Mouse (Mus musculus): Measurements from ENCODE around the gene Clec4f.

The Clec4f gene

DNA sequence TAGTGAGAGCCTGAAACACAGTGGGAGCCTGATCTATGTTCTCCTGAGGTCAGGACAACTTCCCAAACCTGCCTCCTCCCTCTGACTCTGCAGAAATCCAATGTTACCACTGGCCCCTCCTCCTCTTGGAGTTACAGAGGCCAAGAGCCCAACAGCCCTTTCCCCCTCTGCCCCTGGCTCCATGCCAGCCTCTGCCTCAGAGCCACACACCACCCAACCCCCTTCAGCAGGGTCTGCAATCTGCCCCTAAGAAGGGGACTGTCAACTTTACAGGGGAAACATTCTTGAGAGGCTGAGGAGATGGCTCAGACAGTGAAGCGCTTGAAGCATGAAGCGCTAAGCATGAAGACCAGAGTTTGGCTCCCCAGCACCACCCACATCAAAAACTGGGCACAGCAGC lies at the start of gene Clec4f:
TSS of gene Clec4f (minus strand) at position 101 of the 400 bp plus-strand sequence.
- no peak for DNase-seq (ENCODE audit: low read depth in 2 of 2, low spot score in 2 of 2)

- no peak for DNase-seq (ENCODE audit: low read depth in 2 of 2, low spot score in 2 of 2)
Measured at GRCm38 (mm10) chr6:83704701-83705100, 48.7 kb upstream of the Clec4f start.

DNA sequence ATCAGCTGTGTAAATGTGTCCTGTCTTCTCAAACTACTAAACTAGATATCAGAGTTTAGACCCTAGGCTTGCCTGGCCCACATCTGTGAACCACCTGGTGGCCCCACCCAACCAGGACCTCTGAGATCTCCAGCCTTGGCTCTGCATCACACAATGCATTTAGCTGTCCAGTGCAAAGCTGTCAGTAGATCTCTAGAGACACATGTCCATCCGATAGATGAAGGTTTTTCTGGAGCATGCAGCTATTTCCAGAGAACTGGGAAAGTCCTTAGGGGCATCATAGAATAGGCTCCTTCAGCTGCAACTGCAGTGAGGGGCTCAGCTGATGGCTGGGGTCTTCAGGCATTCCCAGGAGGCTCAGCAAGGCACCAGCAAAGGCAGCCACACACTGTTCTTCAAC lies 48.3 kb upstream of the Clec4f start:
- no peak for DNase-seq (ENCODE audit: low read depth in 2 of 2, low spot score in 2 of 2)

DNA sequence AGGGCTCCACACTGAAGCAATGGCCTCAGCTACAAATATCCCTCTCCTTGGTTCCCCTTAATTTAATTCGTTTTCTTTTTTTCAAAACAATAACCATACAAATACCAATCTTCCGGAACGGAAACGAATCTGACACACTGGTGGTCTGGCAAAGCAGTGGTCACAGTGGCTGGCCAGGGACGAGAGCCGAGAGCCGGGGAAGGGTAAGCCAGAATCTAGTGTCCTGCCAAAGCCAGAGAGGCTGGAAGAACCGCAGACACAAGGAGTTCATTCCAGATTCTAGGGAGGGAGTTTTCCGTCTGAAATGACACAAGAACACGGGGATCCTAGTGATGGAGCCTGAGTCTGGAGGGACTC lies 47.7 kb upstream of the Clec4f start:
- DNase-seq (ENCODE audit: low read depth in 2 of 2, low spot score in 2 of 2) = no peak

DNA sequence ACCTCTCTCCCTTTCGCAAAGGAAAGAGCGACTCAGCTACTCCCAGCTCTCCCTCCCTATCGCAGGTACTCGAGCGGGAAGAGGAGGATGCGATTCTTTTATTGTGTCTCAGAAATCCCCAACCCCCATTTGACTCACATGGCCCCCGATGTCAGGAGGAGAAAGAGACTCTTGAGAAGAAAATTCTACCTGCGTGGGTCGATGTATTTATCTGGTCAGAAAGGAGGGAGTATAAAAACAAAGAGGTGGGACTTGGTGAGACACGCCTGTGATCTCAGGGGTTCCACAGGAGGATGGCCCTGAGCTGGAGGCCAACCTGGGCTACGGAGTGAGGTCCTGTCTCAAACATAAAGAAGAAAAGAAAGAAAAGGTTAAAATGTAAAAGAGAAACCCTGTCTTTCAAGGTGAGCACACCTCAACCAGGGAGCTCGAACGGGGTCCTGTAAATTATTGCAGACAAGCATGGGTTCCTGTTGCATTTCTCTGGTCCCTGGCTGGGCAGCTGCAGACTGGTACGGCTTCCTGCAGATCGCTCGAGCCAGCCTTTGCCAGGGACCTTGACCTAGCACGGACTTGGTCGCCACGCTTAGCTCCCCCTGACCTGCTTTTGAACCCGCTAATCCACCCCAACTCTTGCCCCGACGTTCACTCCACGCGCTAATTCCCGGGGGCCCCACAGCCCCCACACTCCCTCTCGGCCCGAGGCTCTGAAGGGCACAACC lies 47.2 kb upstream of the Clec4f start:
- DNase-seq (ENCODE audit: low read depth in 2 of 2, low spot score in 2 of 2) = no peak

DNA sequence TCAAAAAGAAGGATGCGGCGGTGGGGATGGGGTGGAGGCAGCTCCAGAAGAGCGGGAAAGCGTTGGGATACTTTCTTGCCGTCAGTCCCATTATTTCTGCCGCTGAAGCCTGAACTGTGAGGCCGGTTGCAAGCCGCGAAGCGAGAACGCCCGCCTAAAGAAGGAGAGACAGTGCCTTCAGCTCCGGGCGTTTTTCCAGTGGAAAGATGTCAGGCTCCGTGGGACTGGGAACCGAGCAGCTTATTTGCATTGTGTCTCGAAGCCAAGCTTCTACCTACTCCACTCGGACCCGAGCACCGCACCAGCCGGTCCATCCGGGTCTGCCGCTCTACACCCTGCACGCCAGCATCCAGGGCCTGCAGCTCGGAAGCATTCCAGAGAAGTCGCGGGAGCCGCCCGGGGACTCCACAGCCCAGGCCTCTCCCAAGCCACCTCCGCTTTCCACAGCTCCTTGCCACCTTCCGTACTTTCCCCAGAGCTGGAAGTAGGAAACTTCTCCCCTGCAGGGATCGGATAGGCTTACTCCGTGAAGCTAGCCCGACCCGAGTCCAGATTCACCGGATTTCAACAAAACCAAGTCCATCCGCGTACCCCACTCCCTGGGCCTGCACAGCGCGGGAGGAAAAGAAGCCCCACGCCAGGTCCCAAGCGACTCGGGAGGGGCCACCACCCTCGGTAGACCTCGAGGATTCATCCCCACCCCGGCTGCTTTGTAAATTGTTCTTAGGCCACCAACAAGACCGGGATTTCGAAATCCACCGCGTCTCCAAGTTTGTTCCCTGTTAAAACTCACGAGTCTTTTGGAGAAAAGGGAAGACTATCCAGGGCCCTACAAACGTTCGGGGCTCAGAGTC lies 46.4 kb upstream of the Clec4f start:
- no peak for DNase-seq (ENCODE audit: low read depth in 2 of 2, low spot score in 2 of 2)

- DNase-seq (ENCODE audit: low read depth in 2 of 2, low spot score in 2 of 2) = no peak
Measured at GRCm38 (mm10) chr6:83701001-83701400, 45.0 kb upstream of the Clec4f start.

- no peak for DNase-seq (ENCODE audit: low read depth in 2 of 2, low spot score in 2 of 2)
Measured at GRCm38 (mm10) chr6:83699971-83700370, 44.0 kb upstream of the Clec4f start.

- DNase-seq (ENCODE audit: low read depth in 2 of 2, low spot score in 2 of 2) = no peak
Measured at GRCm38 (mm10) chr6:83697932-83698331, 41.9 kb upstream of the Clec4f start.

DNA sequence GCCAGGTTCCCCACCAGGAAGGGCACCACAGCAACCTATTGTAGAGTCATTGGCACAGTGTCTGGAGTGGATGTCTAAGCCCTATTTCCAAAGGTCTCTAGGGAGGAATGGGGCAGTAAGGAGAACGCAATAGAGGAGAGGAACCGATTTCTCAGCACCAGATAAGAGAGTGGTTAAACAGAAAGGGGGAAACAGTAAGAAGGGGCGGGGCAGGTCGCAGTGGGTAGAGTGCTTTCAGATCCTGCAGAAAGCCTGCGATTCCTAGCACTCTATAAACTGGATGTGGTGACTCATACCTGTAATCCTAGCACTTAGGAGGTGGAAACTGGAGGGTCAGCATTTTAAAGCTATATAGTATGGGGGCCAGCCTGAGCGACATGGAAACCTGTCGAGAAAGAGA lies 40.7 kb upstream of the Clec4f start:
- DNase-seq (ENCODE audit: low read depth in 2 of 2, low spot score in 2 of 2) = no peak

DNA sequence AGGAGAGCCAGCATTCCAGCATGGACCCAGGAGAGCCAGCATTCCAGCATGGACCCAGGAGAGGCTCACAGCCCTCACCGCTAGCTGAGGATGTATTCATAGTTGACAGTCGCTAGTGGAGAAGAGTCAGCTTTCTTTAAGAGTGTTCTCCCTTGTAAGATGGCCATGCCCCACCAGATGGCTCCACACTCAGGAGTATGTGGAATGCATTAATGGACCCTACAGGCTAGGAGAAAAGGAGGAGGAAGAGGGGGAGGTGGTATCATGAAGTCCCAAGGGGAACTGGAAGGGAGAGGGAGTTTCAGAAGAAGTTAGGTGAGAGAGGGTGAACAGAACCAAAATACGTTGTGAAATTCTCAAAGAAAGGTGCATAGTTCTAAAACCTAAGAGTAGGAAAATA lies 39.7 kb upstream of the Clec4f start:
- no peak for DNase-seq (ENCODE audit: low read depth in 2 of 2, low spot score in 2 of 2)

DNA sequence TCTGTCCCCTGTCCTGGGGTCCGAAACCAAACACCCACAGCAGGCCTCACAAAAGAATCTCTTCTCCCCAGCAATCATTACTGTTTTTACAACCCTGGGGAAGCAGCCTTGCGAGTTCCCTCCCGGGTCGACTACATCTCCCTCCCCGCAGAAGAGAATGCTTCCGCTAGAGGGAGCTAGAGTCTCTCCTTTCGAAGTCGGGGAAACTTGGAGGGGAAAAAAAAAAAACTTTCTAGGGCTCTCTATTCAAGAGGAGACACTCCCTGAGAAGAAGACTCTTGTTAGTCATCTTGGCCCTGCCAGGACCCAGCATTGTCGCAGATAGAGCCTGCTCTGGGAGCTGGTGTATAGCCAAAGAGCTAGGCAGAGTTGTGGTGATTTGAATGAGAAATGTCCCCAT lies 37.8 kb upstream of the Clec4f start:
- DNase-seq (ENCODE audit: low read depth in 2 of 2, low spot score in 2 of 2) = peak; percentile 49 to 68

DNA sequence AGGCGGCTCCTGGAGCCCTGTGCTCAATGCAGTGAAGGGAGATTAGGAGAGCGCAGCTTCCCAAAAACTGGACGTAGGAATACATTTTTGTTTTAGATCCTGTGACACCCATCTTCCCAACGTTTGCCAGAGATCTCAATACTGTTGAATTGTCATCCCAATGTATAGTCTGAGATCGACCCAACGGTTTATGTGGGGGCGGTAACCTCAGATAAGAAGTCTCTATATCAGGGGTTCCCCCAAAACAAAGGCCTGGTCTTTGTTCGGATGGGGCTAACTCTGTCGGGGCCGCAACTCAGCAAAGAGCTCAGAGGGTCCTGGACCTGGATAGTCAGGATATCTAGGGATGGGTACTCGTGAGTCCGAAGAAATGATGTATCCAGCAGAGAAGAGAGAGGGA lies 37.0 kb upstream of the Clec4f start:
- no peak for DNase-seq (ENCODE audit: low read depth in 2 of 2, low spot score in 2 of 2)

DNA sequence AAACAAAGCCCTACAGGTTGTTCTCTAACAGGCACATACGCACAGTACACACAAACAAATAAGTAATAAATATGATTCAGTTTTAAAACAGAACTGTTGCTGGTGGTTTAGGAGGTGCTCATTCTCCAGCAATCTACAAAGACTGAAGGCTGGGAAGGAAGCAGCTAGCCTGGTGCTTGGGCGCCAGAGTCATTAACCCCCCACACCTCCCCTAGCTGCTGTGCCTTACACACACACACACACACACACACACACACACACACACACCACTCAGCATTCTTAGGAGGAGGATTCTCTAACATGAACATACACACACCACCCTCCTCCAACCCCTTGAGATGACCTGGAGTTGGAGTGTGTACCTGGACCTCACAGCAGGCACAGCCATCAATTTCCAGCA lies 34.9 kb upstream of the Clec4f start:
- no peak for DNase-seq (ENCODE audit: low read depth in 2 of 2, low spot score in 2 of 2)

DNA sequence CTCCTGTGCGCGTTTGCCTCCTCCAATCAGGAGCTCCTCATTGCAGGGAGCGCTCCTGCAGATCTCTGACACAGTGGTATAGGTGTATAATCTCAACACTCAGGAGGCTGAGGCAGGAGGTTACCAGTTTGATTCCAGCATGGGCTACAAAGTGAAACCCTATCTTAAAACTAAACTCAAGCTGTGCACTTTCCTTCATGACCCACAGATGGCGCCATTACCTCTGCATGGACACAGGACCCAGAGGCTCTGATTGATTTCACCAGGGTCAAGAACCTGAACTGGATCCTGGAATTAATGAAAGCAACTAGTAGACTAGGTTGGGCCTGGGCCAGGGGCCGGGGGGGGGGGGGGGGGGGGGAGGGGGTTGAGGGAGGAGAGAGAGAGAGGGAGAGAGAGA lies 34.3 kb upstream of the Clec4f start:
- DNase-seq (ENCODE audit: low read depth in 2 of 2, low spot score in 2 of 2) = peak in 1 of 2 experiments; percentile 40

- no peak for DNase-seq (ENCODE audit: low read depth in 2 of 2, low spot score in 2 of 2)
Measured at GRCm38 (mm10) chr6:83689374-83689773, 33.4 kb upstream of the Clec4f start.

DNA sequence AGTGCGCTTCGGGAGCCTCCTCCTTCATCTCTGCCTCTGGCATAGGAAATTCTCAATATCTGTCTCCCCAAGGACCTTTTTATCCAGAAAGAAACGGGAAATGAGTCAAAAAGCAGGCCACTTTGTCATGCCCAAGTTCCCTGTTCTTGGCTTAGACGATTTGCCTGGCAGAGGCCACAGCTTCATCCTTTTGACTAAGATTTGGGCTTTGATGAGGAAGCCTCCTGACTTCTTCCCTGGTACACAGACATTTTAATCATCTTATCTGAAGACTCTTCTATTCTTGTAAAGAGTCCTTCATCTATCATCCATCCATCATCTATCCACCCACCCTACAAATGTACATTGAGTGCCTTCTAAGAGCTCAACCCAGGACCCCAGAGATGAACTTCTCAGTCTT lies 21.8 kb upstream of the Clec4f start, which contains the start of gene Cd207:
TSS of gene Cd207 (minus strand) at position 101 of the 400 bp plus-strand sequence.
- no peak for DNase-seq (ENCODE audit: low read depth in 2 of 2, low spot score in 2 of 2)

GRCm38 (mm10) chr6:83673395-83673794 lies 17.4 kb upstream of the Clec4f start:
- peak; percentile 71 to 80 for DNase-seq (ENCODE audit: low read depth in 2 of 2, low spot score in 2 of 2)

DNA sequence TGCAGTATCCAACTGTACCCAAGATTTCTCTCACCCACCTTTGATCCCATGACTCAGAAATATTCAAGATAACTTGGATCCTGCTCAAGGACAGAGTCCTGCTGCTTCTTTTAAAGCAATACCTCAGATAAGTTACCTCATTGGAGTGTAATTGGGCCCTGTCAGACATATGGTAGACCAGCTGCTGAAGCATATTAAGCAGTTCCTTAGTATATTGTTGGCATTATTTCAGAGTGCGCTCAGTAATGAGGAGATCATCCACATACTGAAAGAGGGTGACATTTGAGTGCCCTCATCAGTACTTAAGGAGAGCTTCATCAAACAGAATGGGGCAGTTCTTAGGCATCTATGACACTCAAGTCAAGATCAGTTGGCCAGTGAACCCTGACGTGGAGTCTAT lies 9.0 kb upstream of the Clec4f start:
- no peak for DNase-seq (ENCODE audit: low read depth in 2 of 2, low spot score in 2 of 2)

DNA sequence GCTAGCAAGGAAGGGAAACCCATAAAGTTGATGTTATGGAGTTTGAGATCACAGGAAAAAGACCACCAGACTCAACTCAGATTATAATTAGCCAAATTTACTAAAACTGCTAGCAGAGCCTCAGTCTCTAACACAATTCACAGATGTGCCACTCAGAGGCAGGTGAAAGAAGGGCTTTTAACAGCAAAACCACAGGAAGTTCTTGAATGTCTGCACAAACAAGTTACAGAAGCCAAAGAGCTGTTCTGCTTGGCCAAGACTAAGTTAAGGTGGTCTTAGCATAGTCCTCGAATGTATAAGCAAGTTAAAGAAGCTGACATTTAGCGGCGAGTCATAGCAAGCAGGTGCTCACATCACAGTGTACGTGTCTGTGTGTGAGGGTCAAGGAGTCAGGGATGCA lies 4.8 kb upstream of the Clec4f start:
- DNase-seq (ENCODE audit: low read depth in 2 of 2, low spot score in 2 of 2) = peak in 1 of 2 experiments; percentile 8

DNA sequence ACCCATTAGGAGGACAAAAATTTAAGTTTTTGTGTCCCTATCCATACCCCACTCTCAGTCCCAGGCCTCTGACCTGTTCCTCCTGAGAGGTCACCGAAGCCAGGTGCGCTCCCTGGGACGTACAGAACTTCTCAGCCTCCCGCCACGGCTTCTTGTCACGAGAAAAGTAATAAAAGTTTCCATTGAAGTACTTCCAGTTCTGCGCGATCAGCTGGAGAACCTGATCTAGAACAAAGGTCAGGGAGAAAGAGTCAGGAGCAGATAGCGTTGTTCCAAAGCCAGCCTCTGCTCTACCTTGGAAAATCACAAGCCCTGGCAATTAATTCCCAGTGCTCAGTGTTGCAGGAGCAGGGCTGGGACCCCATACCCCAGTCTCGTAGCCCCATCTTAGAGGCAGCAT lies 9.3 kb downstream of the Clec4f start:
- DNase-seq (ENCODE audit: low read depth in 2 of 2, low spot score in 2 of 2) = no peak

- no peak for DNase-seq (ENCODE audit: low read depth in 2 of 2, low spot score in 2 of 2)
Measured at GRCm38 (mm10) chr6:83635329-83635728, 20.7 kb downstream of the Clec4f start.
